Mouse (Mus musculus): ENCODE results near the gene Cyp11a1.

GRCm38 (mm10) chr9:57959399-57959798 lies 46.8 kb upstream of the Cyp11a1 start:
- TF ChIP-seq POLR2A (IDR thresholded peaks at IDR 0.05; ENCODE audit: borderline replicate concordance, extremely low read depth, low read depth, low read length), result no peak
- no peak for TF ChIP-seq CTCF (IDR thresholded peaks at IDR 0.05; ENCODE audit: insufficient read depth, low read length)

All from lung, adult 2 months (tissue).